Mouse (Mus musculus): ENCODE data around the gene Rftn1. TPM values are rescaled to one million over a fixed set of nuclear protein-coding genes. Genes with fewer than 3 reads are reported as not detected.

The Rftn1 gene
- polyA plus RNA-seq, 1 experiment = 18.6 TPM

GRCm38 (mm10) chr17:50053961-50054360 lies 136.5 kb downstream of the Rftn1 start:
- no peaks in the 10 kb centered on the region for H3K27me3 ChIP-seq (replicated peaks; ENCODE audit: control insufficient read depth, insufficient read depth, low read length)
- no peak for DNase-seq
- H3K4me3 ChIP-seq (ENCODE audit: insufficient read depth, low read depth, low read length) = no peak overlapping the region
- 97% methylated on average over 1 of the region's 1 CpGs for WGBS
- no peaks in the 10 kb centered on the region for H3K36me3 ChIP-seq (ENCODE audit: control insufficient read depth, insufficient read depth, low read length)
- no peaks in the 10 kb centered on the region for H3K4me1 ChIP-seq (ENCODE audit: control insufficient read depth, insufficient read depth, low read length)
- no peak for TF ChIP-seq CTCF (conservative IDR thresholded peaks at IDR 0.05; ENCODE audit: insufficient read depth, insufficient read length, low read depth, low read length)
- TF ChIP-seq POLR2A (IDR thresholded peaks at IDR 0.05; ENCODE audit: low read depth, low read length) = no peak
- no peak overlapping the region for H3K27ac ChIP-seq (ENCODE audit: insufficient read depth, low read depth, low read length)

- Histone ChIP-seq H3K36me3 (ENCODE audit: control insufficient read depth, insufficient read depth, low read length) (no peaks in the 10 kb centered on the region), H3K4me3 (ENCODE audit: insufficient read depth, low read depth, low read length) (no peak overlapping the region), H3K4me1 (ENCODE audit: control insufficient read depth, insufficient read depth, low read length) (no peaks in the 10 kb centered on the region), H3K27ac (ENCODE audit: insufficient read depth, low read depth, low read length) (no peak overlapping the region), H3K27me3 (replicated peaks; ENCODE audit: control insufficient read depth, insufficient read depth, low read length) (no peaks in the 10 kb centered on the region)
- DNase-seq = no peak
- TF ChIP-seq CTCF (conservative IDR thresholded peaks at IDR 0.05; ENCODE audit: insufficient read depth, insufficient read length, low read depth, low read length) = no peak
- TF ChIP-seq POLR2A (IDR thresholded peaks at IDR 0.05; ENCODE audit: low read depth, low read length) = no peak
- WGBS = 57% methylated on average over 7 of the region's 7 CpGs
Observed at GRCm38 (mm10) chr17:50052741-50053468, 137.6 kb downstream of the Rftn1 start.

- Histone ChIP-seq H3K4me1 (ENCODE audit: control insufficient read depth, insufficient read depth, low read length) (no peaks in the 10 kb centered on the region), H3K36me3 (ENCODE audit: control insufficient read depth, insufficient read depth, low read length) (no peaks in the 10 kb centered on the region), H3K4me3 (ENCODE audit: insufficient read depth, low read depth, low read length) (no peak overlapping the region), H3K27me3 (replicated peaks; ENCODE audit: control insufficient read depth, insufficient read depth, low read length) (no peaks in the 10 kb centered on the region), H3K27ac (ENCODE audit: insufficient read depth, low read depth, low read length) (no peak overlapping the region)
- 84% methylated on average over 9 of the region's 9 CpGs for WGBS
- no peak for DNase-seq
- TF ChIP-seq CTCF (conservative IDR thresholded peaks at IDR 0.05; ENCODE audit: insufficient read depth, insufficient read length, low read depth, low read length) (no peak), POLR2A (IDR thresholded peaks at IDR 0.05; ENCODE audit: low read depth, low read length) (no peak)
Observed at GRCm38 (mm10) chr17:50050456-50050855, 140.0 kb downstream of the Rftn1 start.

- Histone ChIP-seq H3K27me3 (replicated peaks; ENCODE audit: control insufficient read depth, insufficient read depth, low read length) (no peaks in the 10 kb centered on the region), H3K36me3 (ENCODE audit: control insufficient read depth, insufficient read depth, low read length) (no peaks in the 10 kb centered on the region), H3K4me1 (ENCODE audit: control insufficient read depth, insufficient read depth, low read length) (no peaks in the 10 kb centered on the region), H3K4me3 (ENCODE audit: insufficient read depth, low read depth, low read length) (no peak overlapping the region), H3K27ac (ENCODE audit: insufficient read depth, low read depth, low read length) (no peak overlapping the region)
- no peak for DNase-seq
- 63% methylated on average over 9 of the region's 9 CpGs for WGBS
- TF ChIP-seq CTCF (conservative IDR thresholded peaks at IDR 0.05; ENCODE audit: insufficient read depth, insufficient read length, low read depth, low read length) = no peak
- no peak for TF ChIP-seq POLR2A (IDR thresholded peaks at IDR 0.05; ENCODE audit: low read depth, low read length)
Observed at GRCm38 (mm10) chr17:50048209-50048608, 142.3 kb downstream of the Rftn1 start.

- TF ChIP-seq POLR2A (IDR thresholded peaks at IDR 0.05; ENCODE audit: low read depth, low read length) (no peak), CTCF (conservative IDR thresholded peaks at IDR 0.05; ENCODE audit: insufficient read depth, insufficient read length, low read depth, low read length) (no peak)
- DNase-seq = no peak
- H3K36me3 ChIP-seq (ENCODE audit: control insufficient read depth, insufficient read depth, low read length) = no peaks in the 10 kb centered on the region
- WGBS = 94% methylated on average over 12 of the region's 12 CpGs
- no peak overlapping the region for H3K4me3 ChIP-seq (ENCODE audit: insufficient read depth, low read depth, low read length)
- H3K4me1 ChIP-seq (ENCODE audit: control insufficient read depth, insufficient read depth, low read length) = no peaks in the 10 kb centered on the region
- no peak overlapping the region for H3K27ac ChIP-seq (ENCODE audit: insufficient read depth, low read depth, low read length)
- no peaks in the 10 kb centered on the region for H3K27me3 ChIP-seq (replicated peaks; ENCODE audit: control insufficient read depth, insufficient read depth, low read length)
Observed at GRCm38 (mm10) chr17:50047182-50047581, 143.3 kb downstream of the Rftn1 start.

- Histone ChIP-seq H3K27me3 (replicated peaks; ENCODE audit: control insufficient read depth, insufficient read depth, low read length) (no peaks in the 10 kb centered on the region), H3K36me3 (ENCODE audit: control insufficient read depth, insufficient read depth, low read length) (no peaks in the 10 kb centered on the region), H3K4me3 (ENCODE audit: insufficient read depth, low read depth, low read length) (no peak overlapping the region), H3K4me1 (ENCODE audit: control insufficient read depth, insufficient read depth, low read length) (no peaks in the 10 kb centered on the region), H3K27ac (ENCODE audit: insufficient read depth, low read depth, low read length) (no peak overlapping the region)
- 94% methylated on average over 3 of the region's 3 CpGs for WGBS
- TF ChIP-seq CTCF (conservative IDR thresholded peaks at IDR 0.05; ENCODE audit: insufficient read depth, insufficient read length, low read depth, low read length) = no peak
- no peak for TF ChIP-seq POLR2A (IDR thresholded peaks at IDR 0.05; ENCODE audit: low read depth, low read length)
- DNase-seq = no peak
Observed at GRCm38 (mm10) chr17:50040727-50041410, 149.6 kb downstream of the Rftn1 start.

GRCm38 (mm10) chr17:50037882-50038665 lies 152.4 kb downstream of the Rftn1 start:
- Histone ChIP-seq H3K27me3 (replicated peaks; ENCODE audit: control insufficient read depth, insufficient read depth, low read length) (no peaks in the 10 kb centered on the region), H3K36me3 (ENCODE audit: control insufficient read depth, insufficient read depth, low read length) (no peaks in the 10 kb centered on the region), H3K27ac (ENCODE audit: insufficient read depth, low read depth, low read length) (no peak overlapping the region), H3K4me1 (ENCODE audit: control insufficient read depth, insufficient read depth, low read length) (no peaks in the 10 kb centered on the region), H3K4me3 (ENCODE audit: insufficient read depth, low read depth, low read length) (no peak overlapping the region)
- WGBS = 86% methylated on average over 10 of the region's 10 CpGs
- no peak for TF ChIP-seq CTCF (conservative IDR thresholded peaks at IDR 0.05; ENCODE audit: insufficient read depth, insufficient read length, low read depth, low read length)
- TF ChIP-seq POLR2A (IDR thresholded peaks at IDR 0.05; ENCODE audit: low read depth, low read length) = no peak
- no peak for DNase-seq
